Mouse (Mus musculus): Measurements from ENCODE around the gene Zbtb8b.

GRCm38 (mm10) chr4:129406447-129406846 is 34.2 kb downstream of the Zbtb8b start:
- peak; percentile 14; the same call in 1 of the 2 replicates for TF ChIP-seq CTCF (conservative IDR thresholded peaks at IDR 0.05; ENCODE audit: low read length)
- no peak for TF ChIP-seq POU5F1 (IDR thresholded peaks at IDR 0.05; ENCODE audit: borderline replicate concordance, low read length)
